Mouse (Mus musculus): ENCODE results near the gene Khdc4. TPM values are rescaled to one million over a fixed set of nuclear protein-coding genes. Genes with fewer than 3 reads are reported as not detected.

Gene Khdc4
- 77.9 and 86.7 TPM in 2 replicates for polyA plus RNA-seq (2015; fragmentation: Nextera tagmentation; extraction: Ambion mirVana)

DNA sequence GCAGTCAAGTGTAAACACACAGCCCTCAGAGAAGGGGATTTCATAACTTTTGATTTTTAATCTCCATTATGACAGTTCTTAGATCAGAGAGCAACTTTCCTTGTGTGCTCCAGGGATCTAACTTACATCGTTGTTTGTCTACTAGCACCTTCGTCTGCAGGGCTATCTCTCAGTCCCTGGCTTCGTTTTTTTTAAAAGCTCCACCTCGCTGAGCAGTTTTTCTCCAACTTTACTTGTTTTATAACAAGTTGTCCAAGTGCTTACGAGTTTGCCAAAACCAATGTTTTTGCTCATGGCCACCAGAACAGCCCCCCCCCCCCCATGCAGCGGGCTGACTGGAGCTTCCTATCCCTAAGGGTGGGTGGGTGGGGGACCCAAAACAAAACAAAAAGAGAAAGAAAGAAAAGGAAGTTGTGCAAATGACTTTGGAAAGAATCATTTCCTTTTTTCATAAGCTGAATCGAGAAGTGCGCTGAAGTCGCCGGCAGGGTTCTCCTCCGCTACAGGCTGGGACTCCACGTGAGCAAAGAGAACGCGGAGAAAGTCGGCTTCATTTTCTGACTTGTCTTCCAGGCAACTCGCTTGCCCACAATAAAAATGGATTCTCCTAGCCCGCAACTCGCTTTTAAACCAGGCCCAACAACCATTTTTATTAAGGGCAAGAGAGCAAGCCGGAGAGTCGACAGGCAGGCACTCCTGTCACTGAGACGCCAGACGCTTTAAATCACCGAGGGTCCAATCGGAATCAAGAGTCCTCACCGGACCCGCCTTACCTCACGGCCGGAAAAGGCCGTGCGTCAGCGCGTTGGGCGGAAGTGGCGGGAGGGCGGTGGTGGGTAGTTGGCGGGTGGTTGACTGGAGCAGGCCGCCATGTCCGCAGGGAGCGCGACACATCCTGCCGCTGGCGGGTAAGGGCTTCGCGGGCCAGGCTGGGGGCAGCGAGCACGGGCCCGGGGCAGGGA, at the start of gene Khdc4:
TSS of gene Khdc4 (plus strand) at position 824 of the 962 bp plus-strand sequence.
- Histone ChIP-seq H3K27ac (peak within 1 kb of the TSS; percentile 100), H3K4me1 (peaks cover 12% of the 10 kb centered on the region), H3K4me2 (peak within 1 kb of the TSS; percentile 75), H3K36me3 (peaks cover 26% of the 10 kb centered on the region), H3K27me3 (no peaks in the 10 kb centered on the region), H3K9ac (peak within 1 kb of the TSS; percentile 99), H3K9me3 (no peaks in the 10 kb centered on the region), H3K4me3 (peak within 1 kb of the TSS; percentile 84)
- ATAC-seq (ENCODE audit: insufficient number of reproducible peaks, low FRiP score, low TSS enrichment, low read depth), result peak; percentile 99
- under 1% methylated on average over 47 of the region's 47 CpGs for WGBS

DNA sequence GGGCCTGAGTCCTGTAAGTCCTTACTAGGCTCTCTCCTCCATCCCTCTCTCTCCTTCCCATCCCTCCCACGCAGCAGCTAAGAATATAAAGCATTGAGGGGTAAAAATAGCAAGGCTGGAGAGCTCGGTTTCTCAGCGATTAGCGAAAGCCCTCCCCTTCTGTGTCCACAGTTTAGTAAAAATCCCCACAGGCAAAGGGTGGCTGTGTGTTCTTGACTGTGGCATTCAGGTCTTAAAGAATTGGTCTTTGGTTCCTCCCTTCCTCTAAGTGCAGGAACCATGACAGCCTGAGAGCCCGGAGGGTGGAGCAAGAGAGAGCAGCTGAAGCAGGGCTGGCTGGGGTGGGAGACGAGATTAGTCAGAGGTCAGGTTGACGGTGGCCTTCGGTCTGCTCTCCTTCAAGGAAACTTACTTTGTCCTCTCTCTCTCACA, 49.0 kb upstream of the Khdc4 start:
- no peak for ATAC-seq (ENCODE audit: insufficient number of reproducible peaks, low FRiP score, low TSS enrichment, low read depth)
- H3K4me2 ChIP-seq, result no peak overlapping the region
- peaks cover 93% of the 10 kb centered on the region for H3K36me3 ChIP-seq
- H3K9ac ChIP-seq, result no peak overlapping the region
- H3K27me3 ChIP-seq, result no peaks in the 10 kb centered on the region
- H3K9me3 ChIP-seq, result no peaks in the 10 kb centered on the region
- no peak overlapping the region for H3K27ac ChIP-seq
- H3K4me3 ChIP-seq, result no peak overlapping the region
- no peaks in the 10 kb centered on the region for H3K4me1 ChIP-seq
- WGBS, result 92% methylated on average over 8 of the region's 8 CpGs

- no peak for ATAC-seq (ENCODE audit: insufficient number of reproducible peaks, low FRiP score, low TSS enrichment, low read depth)
- Histone ChIP-seq H3K4me1 (no peaks in the 10 kb centered on the region), H3K9ac (no peak overlapping the region), H3K4me2 (no peak overlapping the region), H3K36me3 (peaks cover 93% of the 10 kb centered on the region), H3K27me3 (no peaks in the 10 kb centered on the region), H3K4me3 (no peak overlapping the region), H3K9me3 (no peaks in the 10 kb centered on the region), H3K27ac (no peak overlapping the region)
- 90% methylated on average over 5 of the region's 5 CpGs for whole genome bisulfite sequencing
These were observed 48.5 kb upstream of the Khdc4 start for GRCm38 (mm10) chr3:88637134-88637533.

DNA sequence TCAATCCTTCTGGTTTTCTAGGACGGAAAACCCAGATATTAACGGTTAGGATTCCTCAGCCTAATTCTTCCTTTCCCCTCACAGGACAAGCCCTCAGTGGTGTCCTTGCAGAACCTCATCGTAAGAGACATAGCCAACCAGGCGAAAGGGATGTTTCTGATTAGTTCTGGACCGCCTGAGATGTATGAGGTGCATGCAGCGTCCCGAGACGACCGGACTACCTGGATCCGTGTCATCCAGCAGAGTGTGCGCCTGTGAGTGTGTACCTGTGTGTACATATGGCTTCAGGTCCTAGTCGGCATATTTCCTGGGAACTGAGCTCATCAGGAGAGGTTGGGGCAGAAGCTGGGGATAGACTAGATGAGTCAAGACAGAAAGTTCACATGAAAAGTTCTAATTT, 46.4 kb upstream of the Khdc4 start:
- no peak overlapping the region for H3K27ac ChIP-seq
- 94% methylated on average over 12 of the region's 12 CpGs for WGBS
- H3K9me3 ChIP-seq, result no peaks in the 10 kb centered on the region
- no peaks in the 10 kb centered on the region for H3K27me3 ChIP-seq
- no peak overlapping the region for H3K4me2 ChIP-seq
- ATAC-seq (ENCODE audit: insufficient number of reproducible peaks, low FRiP score, low TSS enrichment, low read depth), result no peak
- peaks cover 93% of the 10 kb centered on the region for H3K36me3 ChIP-seq
- H3K9ac ChIP-seq, result no peak overlapping the region
- no peak overlapping the region for H3K4me3 ChIP-seq
- H3K4me1 ChIP-seq, result no peaks in the 10 kb centered on the region

DNA sequence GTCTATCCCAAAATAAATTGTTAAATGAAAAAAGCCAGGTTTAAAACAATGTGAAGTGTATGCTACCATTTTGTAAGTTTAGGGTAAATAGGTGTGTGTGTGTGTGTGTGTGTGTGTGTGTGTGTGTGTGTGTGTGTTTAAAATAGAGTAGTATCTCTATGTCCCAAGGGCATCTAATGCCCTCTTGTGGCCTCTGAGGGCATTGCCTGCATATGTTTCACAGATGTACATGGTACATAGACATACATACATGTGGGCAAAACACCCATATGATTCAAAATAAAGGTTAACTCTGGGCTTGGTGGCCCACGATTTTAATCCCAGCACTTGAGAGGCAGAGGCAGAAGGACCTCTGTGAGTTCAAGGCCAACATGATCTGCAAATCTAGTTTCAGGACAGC, 44.9 kb upstream of the Khdc4 start:
- H3K9me3 ChIP-seq, result no peaks in the 10 kb centered on the region
- H3K27me3 ChIP-seq, result no peaks in the 10 kb centered on the region
- no peak for ATAC-seq (ENCODE audit: insufficient number of reproducible peaks, low FRiP score, low TSS enrichment, low read depth)
- H3K27ac ChIP-seq, result no peak overlapping the region
- H3K9ac ChIP-seq, result no peak overlapping the region
- no peak overlapping the region for H3K4me3 ChIP-seq
- 79% methylated on average over 1 of the region's 1 CpGs for WGBS
- H3K4me2 ChIP-seq, result no peak overlapping the region
- no peaks in the 10 kb centered on the region for H3K4me1 ChIP-seq
- H3K36me3 ChIP-seq, result peaks cover 91% of the 10 kb centered on the region

DNA sequence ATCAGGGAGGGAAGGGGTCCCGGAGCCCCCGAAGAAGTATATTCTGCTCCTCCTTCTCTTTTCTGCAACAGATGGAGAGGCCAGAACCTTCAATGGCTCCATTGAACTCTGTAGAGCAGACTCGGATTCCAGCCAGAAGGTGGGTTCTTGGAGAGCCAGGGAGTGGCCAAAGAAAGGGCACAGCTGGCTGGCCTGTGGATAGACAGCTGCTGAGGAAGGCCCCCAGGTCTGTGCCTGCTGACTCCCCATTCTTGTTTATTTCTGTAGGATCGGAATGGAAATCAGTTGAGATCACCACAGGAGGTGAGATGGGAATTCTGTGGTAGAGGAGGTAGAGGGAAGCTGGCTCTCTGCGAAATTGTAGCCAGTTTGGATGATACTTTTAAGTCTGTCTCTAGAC, 42.5 kb upstream of the Khdc4 start:
- 84% methylated on average over 5 of the region's 5 CpGs for WGBS
- ATAC-seq (ENCODE audit: insufficient number of reproducible peaks, low FRiP score, low TSS enrichment, low read depth), result no peak
- peaks cover 94% of the 10 kb centered on the region for H3K36me3 ChIP-seq

DNA sequence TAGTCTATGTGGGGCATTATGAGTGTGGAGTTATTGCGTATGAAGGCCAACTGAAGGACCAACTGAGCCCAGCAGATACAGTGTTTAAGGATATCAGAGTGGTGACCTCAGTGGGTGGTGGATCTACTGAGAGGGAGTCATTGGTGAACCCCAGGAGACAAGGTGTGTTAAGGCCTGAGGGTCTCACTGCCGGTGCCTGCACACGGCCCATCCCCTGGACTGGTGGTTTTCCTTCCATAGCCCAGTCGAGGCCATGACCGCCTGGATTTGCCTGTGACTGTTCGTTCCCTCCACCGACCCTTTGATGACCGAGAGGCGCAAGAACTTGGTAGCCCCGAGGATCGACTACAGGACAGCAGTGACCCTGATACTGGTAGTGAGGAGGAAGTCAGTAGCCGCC, 39.7 kb upstream of the Khdc4 start:
- 90% methylated on average over 12 of the region's 12 CpGs for WGBS

More for the DNA sequence above, 42.5 kb upstream of the Khdc4 start:
- Histone ChIP-seq H3K4me2 (no peak overlapping the region), H3K9ac (no peak overlapping the region), H3K27ac (no peak overlapping the region), H3K9me3 (no peaks in the 10 kb centered on the region), H3K27me3 (no peaks in the 10 kb centered on the region), H3K4me3 (no peak overlapping the region), H3K4me1 (no peaks in the 10 kb centered on the region)

DNA sequence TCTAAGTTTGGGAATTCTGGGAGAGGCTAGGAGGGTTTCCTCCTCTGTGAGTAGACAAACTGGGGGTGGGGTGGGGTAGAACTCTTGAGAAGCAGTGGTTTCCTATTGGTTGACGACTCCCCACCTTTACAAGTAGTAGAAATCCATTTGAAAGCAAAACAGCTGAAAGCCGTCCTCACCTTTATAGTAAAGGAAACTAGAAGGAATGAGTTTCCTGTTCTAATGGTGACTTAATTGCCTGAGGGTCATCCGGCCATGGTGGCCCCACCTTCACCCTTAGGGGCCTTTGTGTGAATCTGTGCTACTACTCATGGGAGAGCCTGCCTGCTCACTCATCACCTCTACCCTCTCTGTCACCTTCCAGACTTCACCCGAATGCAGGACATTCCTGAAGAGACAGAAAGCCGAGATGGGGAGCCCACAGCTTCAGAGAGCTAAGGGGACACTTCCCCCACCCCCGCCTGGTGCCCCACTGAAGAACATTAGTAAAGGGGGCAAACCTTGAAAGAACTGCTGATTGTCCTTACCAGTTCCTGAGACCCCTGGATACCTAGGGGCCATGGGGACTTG, 39.1 kb upstream of the Khdc4 start:
- no peaks in the 10 kb centered on the region for H3K27me3 ChIP-seq
- H3K4me1 ChIP-seq, result 0 out of 2 replicates have a peak, but pooled peaks cover 6% of the 10 kb centered on the region
- no peak overlapping the region for H3K4me3 ChIP-seq
- H3K9me3 ChIP-seq, result no peaks in the 10 kb centered on the region
- H3K4me2 ChIP-seq, result no peak overlapping the region
- H3K27ac ChIP-seq, result no peak overlapping the region
- H3K36me3 ChIP-seq, result peaks cover 70% of the 10 kb centered on the region
- WGBS, result 67% methylated on average over 6 of the region's 6 CpGs
- ATAC-seq (ENCODE audit: insufficient number of reproducible peaks, low FRiP score, low TSS enrichment, low read depth), result no peak
- no peak overlapping the region for H3K9ac ChIP-seq

More for the DNA sequence above, 39.7 kb upstream of the Khdc4 start:
- no peak for ATAC-seq (ENCODE audit: insufficient number of reproducible peaks, low FRiP score, low TSS enrichment, low read depth)
- H3K4me2 ChIP-seq, result no peak overlapping the region
- H3K4me3 ChIP-seq, result no peak overlapping the region
- H3K9ac ChIP-seq, result no peak overlapping the region
- H3K9me3 ChIP-seq, result no peaks in the 10 kb centered on the region
- H3K4me1 ChIP-seq, result 0 out of 2 replicates have a peak, but pooled peaks cover 3% of the 10 kb centered on the region
- no peaks in the 10 kb centered on the region for H3K27me3 ChIP-seq
- H3K36me3 ChIP-seq, result peaks cover 75% of the 10 kb centered on the region
- H3K27ac ChIP-seq, result no peak overlapping the region

- no peaks in the 10 kb centered on the region for H3K27me3 ChIP-seq
- 0 out of 2 replicates have a peak, but pooled peaks cover 6% of the 10 kb centered on the region for H3K4me1 ChIP-seq
- no peak overlapping the region for H3K4me3 ChIP-seq
- WGBS, result 83% methylated on average over 3 of the region's 3 CpGs
- no peaks in the 10 kb centered on the region for H3K9me3 ChIP-seq
- no peak overlapping the region for H3K27ac ChIP-seq
- peaks cover 65% of the 10 kb centered on the region for H3K36me3 ChIP-seq
- no peak overlapping the region for H3K9ac ChIP-seq
- no peak for ATAC-seq (ENCODE audit: insufficient number of reproducible peaks, low FRiP score, low TSS enrichment, low read depth)
- no peak overlapping the region for H3K4me2 ChIP-seq
These were observed 38.5 kb upstream of the Khdc4 start for GRCm38 (mm10) chr3:88647076-88647475.

- no peak for ATAC-seq (ENCODE audit: insufficient number of reproducible peaks, low FRiP score, low TSS enrichment, low read depth)
- no peak overlapping the region for H3K4me3 ChIP-seq
- no peak overlapping the region for H3K9ac ChIP-seq
- H3K36me3 ChIP-seq, result peaks cover 57% of the 10 kb centered on the region
- WGBS, result 86% methylated on average over 14 of the region's 14 CpGs
- H3K4me1 ChIP-seq, result peaks cover 9% of the 10 kb centered on the region; the same call in 1 of the 2 replicates
- no peak overlapping the region for H3K4me2 ChIP-seq
- H3K9me3 ChIP-seq, result no peaks in the 10 kb centered on the region
- no peak overlapping the region for H3K27ac ChIP-seq
- H3K27me3 ChIP-seq, result no peaks in the 10 kb centered on the region
These were observed 37.7 kb upstream of the Khdc4 start for GRCm38 (mm10) chr3:88647779-88648413.

GRCm38 (mm10) chr3:88648452-88649168, 37.0 kb upstream of the Khdc4 start:
- Histone ChIP-seq H3K27me3 (no peaks in the 10 kb centered on the region), H3K4me1 (peaks cover 15% of the 10 kb centered on the region), H3K9me3 (no peaks in the 10 kb centered on the region), H3K4me2 (no peak overlapping the region), H3K27ac (no peak overlapping the region), H3K4me3 (no peak overlapping the region), H3K9ac (no peak overlapping the region), H3K36me3 (peaks cover 50% of the 10 kb centered on the region)
- ATAC-seq (ENCODE audit: insufficient number of reproducible peaks, low FRiP score, low TSS enrichment, low read depth), result no peak
- WGBS, result 81% methylated on average over 12 of the region's 12 CpGs

Measured in limb, embryonic 15.5 days (tissue).